Mouse (Mus musculus) kidney, postnatal 0 days (tissue): ENCODE results near the gene Ppip5k1. TPM values are rescaled to one million over a fixed set of nuclear protein-coding genes. Genes with fewer than 3 reads are reported as not detected.
"Not testable (repeated sequence)": the region's sequence is repeated elsewhere in the genome, so short reads cannot be mapped to it uniquely, and the experiment has no call there.

Experiments
- ATAC-seq: fragments of 200-750 bp; cut with Nextera tagmentation; replicated peaks from 2 replicates; pipeline ENCODE4 v1.8.0; 2017; ENCODE audit warnings: low read depth, moderate number of reproducible peaks, moderate TSS enrichment, moderate library complexity; ENCODE audit not compliant: low FRiP score
- DNase-seq: peaks from one replicate; pipeline ENCODE4 v3.0.0-alpha.2; 2016; ENCODE audit warnings: low spot score
- H3K27ac ChIP-seq: fragments of 300-500 bp; sonication (generic); 2 replicates; pipeline ENCODE4 v1.5.1; 2014; ENCODE audit warnings: mild to moderate bottlenecking
- H3K27me3 ChIP-seq: fragments of 300-500 bp; sonication (generic); 2 replicates; pipeline ENCODE4 v1.6.1; 2014; ENCODE audit warnings: low read length, mixed read lengths; ENCODE audit not compliant: insufficient read depth
- H3K36me3 ChIP-seq: fragments of 300-500 bp; sonication (generic); 2 replicates; pipeline ENCODE4 v1.6.1; 2014; ENCODE audit warnings: low read length, mixed read lengths; ENCODE audit not compliant: insufficient read depth
- H3K4me1 ChIP-seq: fragments of 300-500 bp; sonication (generic); replicated peaks from 2 replicates; pipeline ENCODE4 v1.6.1; 2014; ENCODE audit warnings: antibody characterized with exemption, low read length, mixed read lengths; ENCODE audit not compliant: insufficient read depth
- H3K4me2 ChIP-seq: fragments of 300-500 bp; sonication (generic); 2 replicates; pipeline ENCODE4 v1.6.1; 2014; ENCODE audit warnings: mild to moderate bottlenecking, low read length, moderate library complexity, mixed read lengths
- H3K4me3 ChIP-seq: fragments of 300-500 bp; sonication (generic); replicated peaks from 2 replicates; pipeline ENCODE4 v1.5.1; 2014; ENCODE audit warnings: low read depth, low read length
- H3K9ac ChIP-seq: fragments of 300-500 bp; sonication (generic); 2 replicates; pipeline ENCODE4 v1.6.1; 2014; ENCODE audit warnings: low read depth, low read length
- H3K9me3 ChIP-seq: fragments of 300-500 bp; sonication (generic); replicated peaks from 2 replicates; pipeline ENCODE4 v1.6.1; 2016; ENCODE audit warnings: low read length, inconsistent platforms, mixed read lengths
- CTCF ChIP-seq: IDR thresholded peaks from 2 replicates; pipeline ENCODE4 v1.5.1; 2016; ENCODE audit warnings: antibody characterized with exemption, low read depth, mild to moderate bottlenecking, moderate library complexity
- WGBS: fragments of 180-500 bp; shearing (Covaris S2); extraction: QIAGEN DNeasy Blood & Tissue Kit; methylation state at CpG from one replicate; pipeline ENCODE4 v1.1.7; 2014; 5-methylcytosine and 5-hydroxymethylcytosine counted together
- polyA plus RNA-seq: library from polyadenylated mRNA; unstranded; fragments of >200 nt; fragmentation: Nextera tagmentation; extraction: Ambion mirVana; gene quantifications from 2 replicates; pipeline ENCODE4 v1.2.1, GENCODE M21; 2015

Ppip5k1 gene
- polyA plus RNA-seq, result 13.1 and 14.0 TPM in 2 replicates

DNA sequence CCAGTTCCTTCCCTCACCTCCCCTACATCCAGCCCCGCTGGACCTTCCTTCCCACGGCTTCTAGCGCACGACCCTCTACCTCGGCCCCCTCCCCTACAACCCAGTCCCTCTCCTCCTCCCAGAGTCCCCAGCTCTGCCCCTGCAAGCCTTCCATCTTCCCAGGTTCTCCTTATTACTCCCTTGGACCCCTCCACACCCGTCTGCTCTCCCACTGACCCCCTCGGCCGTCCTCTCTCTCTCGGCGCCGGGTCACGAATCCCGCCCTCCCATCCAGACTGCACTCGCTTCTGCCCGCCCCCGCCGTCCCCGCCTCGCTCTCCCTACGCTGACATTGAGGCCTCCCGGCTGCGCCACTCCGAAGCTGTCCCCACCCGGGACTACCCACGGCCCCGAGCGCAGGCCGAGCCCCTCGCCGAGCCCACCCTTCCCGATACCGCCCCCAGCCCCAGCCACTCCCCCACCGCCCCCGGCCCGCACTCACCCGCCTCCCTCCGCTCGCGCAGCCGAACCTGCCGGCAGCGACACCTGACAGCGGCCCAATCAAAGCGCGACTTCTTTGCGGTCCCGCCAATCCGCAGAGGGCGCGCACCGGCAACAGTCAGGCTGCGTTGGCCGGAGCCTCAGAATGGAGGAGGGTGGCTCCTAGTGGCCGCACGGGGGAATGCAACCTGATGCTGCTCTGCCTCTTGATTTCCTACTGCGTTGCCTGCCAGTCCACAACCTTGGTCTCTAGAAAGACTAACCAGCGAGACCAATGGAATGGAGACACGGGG is at the start of gene Ppip5k1:
Ppip5k1 (minus strand) TSS at position 577 of the 773 bp plus-strand sequence.
- WGBS, result under 1% methylated on average over 57 of the region's 58 CpGs
- peak within 1 kb of the TSS; percentile 92 for H3K4me2 ChIP-seq
- peak within 1 kb of the TSS; percentile 63 for H3K9ac ChIP-seq
- peak; percentile 95 for TF ChIP-seq CTCF
- no peaks in the 10 kb centered on the region for H3K36me3 ChIP-seq
- DNase-seq (peak; percentile 98), ATAC-seq (peak; percentile 92)
- peak within 1 kb of the TSS; percentile 66 for H3K4me3 ChIP-seq
- H3K9me3 ChIP-seq, result no peaks in the 10 kb centered on the region
- peaks cover 8% of the 10 kb centered on the region; the same call in 1 of the 2 replicates for H3K4me1 ChIP-seq
- H3K27me3 ChIP-seq, result no peaks in the 10 kb centered on the region
- H3K27ac ChIP-seq, result peak within 1 kb of the TSS; percentile 50; the same call in 1 of the 2 replicates

DNA sequence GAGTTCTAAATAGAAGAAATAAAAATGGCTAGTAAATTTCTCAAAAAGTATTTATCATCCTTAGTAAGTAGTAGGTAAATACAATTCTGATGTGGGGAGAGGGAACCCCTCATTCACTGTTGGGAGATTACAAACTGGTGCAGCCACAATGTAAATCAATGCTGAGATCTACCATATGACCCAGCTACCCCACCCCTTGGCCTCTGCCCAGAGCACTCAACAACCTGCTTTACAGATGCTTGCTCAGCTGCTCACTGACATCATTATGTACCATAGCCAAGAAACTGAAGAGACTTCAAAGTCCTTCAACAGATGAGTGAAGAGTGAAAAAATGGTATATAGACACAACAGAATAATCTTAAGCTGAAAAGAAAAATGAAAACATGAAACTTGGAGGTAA is 48.1 kb upstream of the Ppip5k1 start:
- Histone ChIP-seq H3K9me3 (no peaks in the 10 kb centered on the region), H3K4me3 (no peak overlapping the region), H3K4me1 (no peaks in the 10 kb centered on the region), H3K9ac (no peak overlapping the region), H3K36me3 (no peaks in the 10 kb centered on the region), H3K27ac (no peak overlapping the region), H3K4me2 (no peak overlapping the region), H3K27me3 (no peaks in the 10 kb centered on the region)
- ATAC-seq (no peak), DNase-seq (no peak)
- TF ChIP-seq CTCF, result no peak

DNA sequence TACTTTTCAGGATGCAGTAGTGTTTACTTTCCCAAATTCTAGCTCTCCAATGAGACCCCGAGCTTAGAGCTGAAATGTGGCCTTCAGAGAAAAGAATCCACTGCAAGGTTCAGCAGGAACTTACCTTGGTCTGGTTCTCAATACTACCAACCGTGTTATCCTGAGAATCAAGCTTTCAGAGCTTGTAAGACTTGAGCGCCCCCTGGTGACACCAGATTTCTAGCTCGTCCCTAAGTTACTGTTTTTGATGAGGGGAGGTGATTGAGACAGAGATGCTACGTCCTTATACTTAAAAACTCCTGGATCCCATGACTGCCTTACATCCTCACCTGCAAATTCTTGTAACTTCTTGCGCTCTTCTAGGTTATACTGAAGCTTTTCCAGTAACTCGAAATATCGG is 41.4 kb upstream of the Ppip5k1 start:
- Histone ChIP-seq H3K27me3 (no peaks in the 10 kb centered on the region), H3K4me1 (no peaks in the 10 kb centered on the region), H3K36me3 (no peaks in the 10 kb centered on the region), H3K9me3 (no peaks in the 10 kb centered on the region), H3K9ac (no peak overlapping the region), H3K4me2 (no peak overlapping the region), H3K27ac (no peak overlapping the region), H3K4me3 (no peak overlapping the region)
- ATAC-seq (no peak), DNase-seq (peak; percentile 89)
- TF ChIP-seq CTCF, result peak; percentile 89
- 13% methylated on average over 8 of the region's 8 CpGs for WGBS

DNA sequence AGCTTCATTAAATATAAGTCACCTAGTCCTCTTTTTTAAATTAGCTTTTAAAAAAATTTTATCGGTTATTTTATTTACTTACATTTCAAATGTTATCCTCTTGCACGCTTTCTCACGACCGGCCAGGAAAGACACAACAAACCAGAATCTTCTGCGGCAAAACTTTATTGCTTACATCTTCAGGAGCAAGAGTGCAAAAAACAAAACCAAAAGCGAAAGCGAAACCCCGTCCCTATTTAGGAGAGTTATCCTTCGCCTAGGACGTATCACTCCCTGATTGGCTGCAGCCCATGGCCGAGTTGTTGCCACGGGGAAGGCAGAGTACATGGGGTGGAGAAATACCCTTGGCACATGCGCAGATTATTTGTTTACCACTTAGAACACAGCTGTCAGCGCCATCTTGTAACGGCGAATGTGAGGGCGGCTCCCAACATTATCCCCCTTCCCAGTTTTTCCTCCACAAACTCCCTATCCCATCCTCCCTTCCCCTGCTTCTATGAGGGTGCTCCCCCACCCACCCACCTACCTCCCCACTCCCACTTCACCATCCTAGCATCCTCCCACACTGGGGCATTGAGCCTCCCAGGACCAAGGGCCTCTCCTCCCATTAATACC is 31.9 kb upstream of the Ppip5k1 start, which contains the start of gene Strc:
Strc (minus strand) TSS at position 208 of the 615 bp plus-strand sequence.
- 97% methylated on average over 14 of the region's 17 CpGs for WGBS
- H3K27me3 ChIP-seq, H3K9ac ChIP-seq, H3K9me3 ChIP-seq, H3K36me3 ChIP-seq, H3K27ac ChIP-seq, ATAC-seq, H3K4me3 ChIP-seq, H3K4me1 ChIP-seq, DNase-seq, H3K4me2 ChIP-seq: not testable (repeated sequence)

DNA sequence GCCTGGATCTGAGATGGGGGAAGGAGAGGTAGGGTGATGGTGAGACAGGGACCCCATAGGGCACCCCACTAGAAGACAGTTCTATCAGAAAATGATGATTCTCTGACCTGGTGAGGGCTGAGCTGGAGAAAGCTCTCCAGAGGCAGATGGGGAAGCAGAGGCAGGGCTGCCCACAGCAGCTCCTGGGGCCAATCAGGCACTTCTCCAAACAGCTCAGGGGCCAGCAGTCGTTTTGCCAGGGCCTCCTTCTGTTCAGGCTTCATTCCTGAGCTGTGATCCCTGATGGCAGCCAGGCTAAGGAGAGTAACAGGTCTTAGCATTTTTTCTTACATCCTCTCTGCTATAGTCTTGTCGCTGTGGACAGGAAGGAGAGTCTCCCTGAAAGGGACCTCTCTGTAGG is 19.6 kb upstream of the Ppip5k1 start:
- H3K27ac ChIP-seq, result no peak overlapping the region
- no peaks in the 10 kb centered on the region for H3K4me1 ChIP-seq
- DNase-seq, result no peak
- no peaks in the 10 kb centered on the region for H3K27me3 ChIP-seq
- H3K4me3 ChIP-seq, result no peak overlapping the region
- H3K9me3 ChIP-seq, result no peaks in the 10 kb centered on the region
- ATAC-seq, result no peak
- H3K4me2 ChIP-seq, result no peak overlapping the region
- H3K36me3 ChIP-seq, result no peaks in the 10 kb centered on the region
- no peak overlapping the region for H3K9ac ChIP-seq
- no peak for TF ChIP-seq CTCF
- WGBS, result 56% methylated on average over 2 of the region's 2 CpGs

DNA sequence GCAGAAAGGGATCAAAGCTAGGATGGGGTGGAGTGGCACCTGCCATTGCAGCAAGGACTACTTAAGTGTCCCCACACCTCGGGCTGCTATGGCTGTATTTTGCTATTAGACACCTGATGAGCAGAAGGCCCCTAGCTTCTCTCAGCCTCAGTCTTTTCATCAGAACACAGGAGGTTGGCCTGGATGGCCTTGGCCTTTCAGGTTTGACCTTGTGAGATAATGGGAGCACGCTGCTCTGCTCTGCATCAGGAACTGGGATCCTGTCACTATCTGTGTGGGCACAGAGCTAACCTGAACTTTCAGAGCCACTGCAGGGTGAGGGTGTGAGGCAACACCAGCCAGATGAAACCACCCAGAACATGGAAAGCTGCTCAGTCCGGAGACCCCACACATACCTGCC is 17.1 kb upstream of the Ppip5k1 start:
- DNase-seq (no peak), ATAC-seq (no peak)
- Histone ChIP-seq H3K4me1 (no peaks in the 10 kb centered on the region), H3K4me3 (no peak overlapping the region), H3K27me3 (no peaks in the 10 kb centered on the region), H3K27ac (no peak overlapping the region), H3K4me2 (no peak overlapping the region), H3K9ac (no peak overlapping the region), H3K36me3 (no peaks in the 10 kb centered on the region), H3K9me3 (no peaks in the 10 kb centered on the region)
- 62% methylated on average over 3 of the region's 3 CpGs for WGBS
- no peak for TF ChIP-seq CTCF
